ENCODE assay signal across 27 mouse cellular contexts in the genomic region with DNA sequence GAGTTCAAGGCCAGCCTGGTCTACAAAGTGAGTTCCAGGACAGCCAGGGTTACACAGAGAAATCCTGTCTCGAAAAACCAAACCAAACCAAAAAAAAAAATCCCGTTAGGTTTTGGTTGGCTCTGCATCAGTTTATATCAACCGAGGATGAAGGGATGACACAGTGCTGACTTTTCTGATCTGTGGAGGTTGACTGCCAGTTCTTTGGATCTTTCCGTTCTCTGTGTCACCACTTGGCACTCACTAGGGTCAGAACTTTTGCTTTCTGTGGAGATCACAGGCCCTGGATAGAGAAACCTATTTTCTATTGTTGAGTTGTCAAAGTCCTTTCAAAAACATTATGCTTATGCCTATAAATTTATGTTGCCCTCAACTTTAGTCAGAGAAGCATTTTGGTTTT. TPM values are rescaled to one million over a fixed set of nuclear protein-coding genes. Genes with fewer than 3 reads are reported as not detected.
A peak's percentile ranks its signal among the peaks of the same experiment; 100 is the strongest.
DNase-seq lines count a peak whose midpoint lies in the region; ATAC-seq and TF ChIP-seq lines count a peak whose summit lies in the region.
"Had no signal": no experiment of that assay in that cellular context is flagged by ENCODE, and none has a peak within 500 bp of the region (broad histone marks: within the 10 kb centered on the region; RNA-seq: fewer than 3 reads in every experiment).

No protein-coding gene starts in this region.

- no peaks in the 10 kb centered on the region for H3K9me3 ChIP-seq in lung, postnatal 0 days (ENCODE audit: low read length)
- H3K9me3 ChIP-seq: embryonic facial prominence, embryonic 10.5 days; embryonic facial prominence, embryonic 12.5 days; forebrain, embryonic 13.5 days; forebrain, embryonic 15.5 days had no signal

- no peak for TF ChIP-seq EP300 in lung, postnatal 0 days (IDR thresholded peaks at IDR 0.05)

- H3K9ac ChIP-seq in lung, postnatal 0 days (replicated peaks; ENCODE audit: low read depth) = no peak overlapping the region
- H3K9ac ChIP-seq: embryonic facial prominence, embryonic 12.5 days; forebrain, embryonic 13.5 days; forebrain, embryonic 15.5 days; forebrain, postnatal 0 days had no signal

- no peaks in the 10 kb centered on the region for H3K36me3 ChIP-seq in lung, postnatal 0 days (ENCODE audit: insufficient read depth, low read length)
- H3K36me3 ChIP-seq: embryonic facial prominence, embryonic 10.5 days; embryonic facial prominence, embryonic 12.5 days; forebrain, embryonic 15.5 days had no signal

- 74% methylated on average over 4 of the region's 4 CpGs for WGBS in lung, postnatal 0 days

- H3K27ac ChIP-seq in gastrocnemius, adult 2 months = no peak overlapping the region
- no peak overlapping the region for H3K27ac ChIP-seq in lung, postnatal 0 days (ENCODE audit: low read length)
- H3K27ac ChIP-seq: embryonic facial prominence, embryonic 10.5 days; embryonic facial prominence, embryonic 12.5 days; forebrain, embryonic 13.5 days; forebrain, embryonic 15.5 days had no signal

- no peak overlapping the region for H3K4me3 ChIP-seq in gastrocnemius, adult 2 months
- no peak overlapping the region for H3K4me3 ChIP-seq in lung, postnatal 0 days (ENCODE audit: low read depth, low read length)
- H3K4me3 ChIP-seq: embryonic facial prominence, embryonic 10.5 days; embryonic facial prominence, embryonic 12.5 days; forebrain, embryonic 13.5 days; forebrain, embryonic 15.5 days had no signal

- no peak for TF ChIP-seq CTCF in gastrocnemius, adult 2 months (IDR thresholded peaks at IDR 0.05)
- no peak for TF ChIP-seq CTCF in lung, postnatal 0 days (IDR thresholded peaks at IDR 0.05)

- no peak for ATAC-seq in lung, postnatal 0 days
- ATAC-seq: activated CD4-positive, CD25-positive, alpha-beta regulatory T cell, adult 4 months; forebrain, embryonic 13.5 days; forebrain, embryonic 15.5 days; forebrain, postnatal 0 days; Patski had no signal

- H3K4me2 ChIP-seq in lung, postnatal 0 days (replicated peaks; ENCODE audit: low read depth, low read length) = no peak overlapping the region
- H3K4me2 ChIP-seq: embryonic facial prominence, embryonic 12.5 days; forebrain, embryonic 13.5 days; forebrain, embryonic 15.5 days had no signal

- H3K4me1 ChIP-seq in lung, postnatal 0 days (ENCODE audit: insufficient read depth, low read depth, low read length) = no peaks in the 10 kb centered on the region
- H3K4me1 ChIP-seq: embryonic facial prominence, embryonic 10.5 days; embryonic facial prominence, embryonic 12.5 days; forebrain, embryonic 13.5 days; forebrain, embryonic 15.5 days had no signal

- DNase-seq in gastrocnemius, adult 18-20 months (ENCODE audit: low spot score) = peak; percentile 15
- no peak for DNase-seq in gastrocnemius, adult 2 months
- peak; percentile 26 for DNase-seq in lung, postnatal 36 days
- no peak for DNase-seq in lung, postnatal 0 days (ENCODE audit: low spot score)
- peak; percentile 57 for DNase-seq in skeletal muscle tissue, adult 2 months (ENCODE audit: low read depth, low spot score)
- no peak for DNase-seq in spleen, adult 12 weeks (ENCODE audit: low spot score)
- DNase-seq: adrenal gland, adult 2 months; adrenal gland, postnatal 10 days; adrenal gland, postnatal 25 days; cerebellum, adult 11-12 months; cerebellum, adult 2 months; cerebellum, adult 9-10 months; cerebellum, postnatal 10 days; cerebellum, postnatal 25 days; forebrain, postnatal 0 days had no signal

- intact Hi-C loops in gastrocnemius, adult 2 months (cut with DNase I) = no loop called here

- H3K27me3 ChIP-seq in lung, postnatal 0 days (replicated peaks; ENCODE audit: insufficient read depth, low read length) = no peaks in the 10 kb centered on the region
- H3K27me3 ChIP-seq: embryonic facial prominence, embryonic 12.5 days; forebrain, embryonic 13.5 days; forebrain, embryonic 15.5 days had no signal

RNA-seq across cellular contexts. Expression of a gene that starts 20.6 kb away (rescaled TPM):
- 1 to 10 TPM; 1.2 TPM for total RNA-seq in gastrocnemius, adult 18-20 months (2021)
- total RNA-seq in gastrocnemius, adult 2 months (2021) = 1 to 10 TPM; 1.1 to 1.9 TPM
- polyA plus RNA-seq in lung, postnatal 0 days (2015; fragmentation: Nextera tagmentation; extraction: Ambion mirVana) = 1.3 and 1.5 TPM in 2 replicates
- total RNA-seq: ES-E14, MEL had no signal
- polyA plus RNA-seq: activated CD4-positive, CD25-positive, alpha-beta regulatory T cell, adult 4 months; C2C12; Patski had no signal

RNA-seq across cellular contexts. Expression of a gene that starts 38.1 kb away (rescaled TPM):
- not detected for total RNA-seq in gastrocnemius, adult 18-20 months (2021)
- not detected for total RNA-seq in gastrocnemius, adult 2 months (2021)
- polyA plus RNA-seq in lung, postnatal 0 days (2015; fragmentation: Nextera tagmentation; extraction: Ambion mirVana) = 0.07 TPM in 1 of 2 replicates, not detected in the other
- total RNA-seq: adrenal gland, adult 2 months; adrenal gland, postnatal 25 days; ES-E14; MEL had no signal
- polyA plus RNA-seq: activated CD4-positive, CD25-positive, alpha-beta regulatory T cell, adult 4 months; adrenal gland, adult 2 months; C2C12; cortical plate, adult 2 months; embryonic facial prominence, embryonic 10.5 days; embryonic facial prominence, embryonic 12.5 days; embryonic facial prominence, embryonic 14.5 days; forebrain, embryonic 11.5 days; forebrain, embryonic 13.5 days; forebrain, embryonic 15.5 days; Patski had no signal

RNA-seq across cellular contexts. Expression of a gene that starts 51.0 kb away (rescaled TPM):
- not detected for total RNA-seq in gastrocnemius, adult 18-20 months (2021)
- total RNA-seq in gastrocnemius, adult 2 months (2021) = not detected
- not detected in 2 replicates for polyA plus RNA-seq in lung, postnatal 0 days (2015; fragmentation: Nextera tagmentation; extraction: Ambion mirVana)
- total RNA-seq: adrenal gland, adult 2 months; adrenal gland, postnatal 25 days; ES-E14; MEL had no signal
- polyA plus RNA-seq: activated CD4-positive, CD25-positive, alpha-beta regulatory T cell, adult 4 months; adrenal gland, adult 2 months; C2C12; cerebellum, adult 2 months; cortical plate, adult 2 months; embryonic facial prominence, embryonic 14.5 days; forebrain, embryonic 11.5 days; forebrain, embryonic 13.5 days; Patski had no signal

Comparison
In these comparisons a context has a peak if more than half of its experiments do, and no peak if none do; other contexts are left out.
1. DNase-seq: peak in gastrocnemius, adult 18-20 months (single experiment), lung, postnatal 36 days (single experiment) and skeletal muscle tissue, adult 2 months (single experiment); none in gastrocnemius, adult 2 months (single experiment), lung, postnatal 0 days (single experiment) and spleen, adult 12 weeks (single experiment).